Mouse (Mus musculus) liver, postnatal 0 days (tissue): Measurements from ENCODE around the gene Zan.

ENCODE experiments used
- CTCF ChIP-seq: sonication (generic); IDR thresholded peaks from 2 replicates; pipeline ENCODE4 v1.5.1; 2016; ENCODE audit warnings: antibody characterized with exemption, low read depth
- EP300 ChIP-seq: IDR thresholded peaks from 2 replicates; pipeline ENCODE4 v1.6.1; 2016; ENCODE audit warnings: antibody characterized with exemption, low read depth, mild to moderate bottlenecking

DNA sequence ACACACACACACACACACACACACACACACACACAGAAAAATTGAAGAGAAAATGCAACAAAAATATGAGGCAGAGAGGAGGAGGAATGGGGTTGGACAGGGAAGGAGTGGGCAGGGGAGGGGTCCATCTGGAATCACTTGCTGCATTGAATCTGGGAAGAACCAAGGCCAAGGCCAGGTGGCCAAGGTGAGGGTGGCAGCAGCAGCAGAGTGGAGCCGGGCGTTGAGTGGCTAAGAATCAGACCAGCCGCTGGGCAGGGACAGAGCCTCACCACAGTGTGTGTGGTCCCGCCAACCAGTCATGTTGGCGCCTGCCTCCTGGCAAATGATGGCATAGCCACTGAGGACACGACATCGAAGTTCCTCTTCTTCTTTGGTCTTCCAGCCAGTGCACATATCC is 93.4 kb downstream of the Zan start:
- TF ChIP-seq CTCF (no peak), EP300 (no peak)
